Mouse (Mus musculus): ENCODE measurements around the gene Rec114.

DNA sequence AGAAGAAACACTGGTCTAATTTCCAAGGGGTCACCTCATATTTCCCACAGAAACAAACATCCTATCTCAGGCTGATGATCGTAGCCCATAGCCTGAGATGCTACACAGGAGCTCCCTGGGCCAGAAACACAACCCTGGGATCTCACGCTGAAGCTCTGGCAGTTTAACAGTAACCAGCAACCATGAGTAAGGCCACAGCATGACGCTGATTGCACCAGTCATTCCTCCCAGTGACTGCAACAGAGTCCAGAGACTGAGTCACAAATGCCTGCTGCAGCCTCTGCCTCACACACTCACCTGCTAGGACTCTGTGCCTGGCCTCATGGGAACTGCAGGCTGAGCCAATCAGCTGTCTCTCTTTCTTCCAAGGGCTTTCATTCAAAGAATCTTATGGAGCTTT is 74.7 kb downstream of the Rec114 start:
- no peak for TF ChIP-seq CTCF (IDR thresholded peaks at IDR 0.05; ENCODE audit: extremely low read depth, insufficient read depth, insufficient read length, insufficient replicate concordance)
- TF ChIP-seq POLR2A (IDR thresholded peaks at IDR 0.05; ENCODE audit: low read depth, low read length) = no peak
